Mouse (Mus musculus): ENCODE data around the gene Mxi1.

- TF ChIP-seq POLR2A (IDR thresholded peaks at IDR 0.05; ENCODE audit: borderline replicate concordance, extremely low read depth, low read depth, low read length): no peak
- no peak for TF ChIP-seq CTCF (IDR thresholded peaks at IDR 0.05; ENCODE audit: insufficient read depth, low read length)
Observed at GRCm38 (mm10) chr19:53262061-53262460, 48.3 kb upstream of the Mxi1 start.

Data from lung, adult 2 months (tissue).